Mouse (Mus musculus): ENCODE data around the gene Lrrc8d. TPM values are rescaled to one million over a fixed set of nuclear protein-coding genes. Genes with fewer than 3 reads are reported as not detected.

Lrrc8d gene
- polyA plus RNA-seq, 1 experiment from 2014 or later: 24.7 TPM

DNA sequence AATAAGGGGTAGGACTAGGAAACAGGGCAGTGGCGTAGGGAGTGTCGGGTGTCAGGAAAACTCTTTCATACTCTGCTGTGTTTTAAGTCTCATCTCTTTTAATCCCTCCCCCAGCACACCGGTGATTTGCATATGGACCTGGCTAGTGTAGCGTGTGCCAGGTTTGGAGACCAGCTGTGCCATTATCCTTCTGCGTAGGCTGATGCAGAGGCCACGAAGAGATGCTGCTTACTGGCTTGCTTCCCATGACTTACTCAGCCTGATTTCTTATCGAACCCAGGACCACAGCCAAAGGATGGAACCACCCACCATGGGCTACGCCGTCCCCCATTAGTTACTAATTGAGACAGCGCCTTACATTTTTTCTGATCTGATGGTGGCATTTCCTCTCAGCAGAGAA is 64.6 kb downstream of the Lrrc8d start:
- 92% methylated on average over 10 of the region's 10 CpGs for WGBS
- no peak overlapping the region for H3K27ac ChIP-seq (ENCODE audit: low read depth, low read length)
- no peaks in the 10 kb centered on the region for H3K9me3 ChIP-seq (ENCODE audit: control insufficient read depth, low read length)
- no peak overlapping the region for H3K4me2 ChIP-seq (replicated peaks; ENCODE audit: low read depth, low read length)
- H3K27me3 ChIP-seq (ENCODE audit: control insufficient read depth, insufficient read depth, low read length): no peaks in the 10 kb centered on the region
- ATAC-seq (ENCODE audit: low FRiP score): no peak
- no peak overlapping the region for H3K4me3 ChIP-seq (ENCODE audit: low read depth, low read length)
- DNase-seq (ENCODE audit: low spot score): no peak
- no peaks in the 10 kb centered on the region for H3K36me3 ChIP-seq (ENCODE audit: control insufficient read depth, insufficient read depth, low read length)
- H3K4me1 ChIP-seq (replicated peaks; ENCODE audit: control insufficient read depth, insufficient read depth, low read length): no peaks in the 10 kb centered on the region; the same call in 1 of the 2 replicates
- H3K9ac ChIP-seq (ENCODE audit: low read depth, low read length): no peak overlapping the region

DNA sequence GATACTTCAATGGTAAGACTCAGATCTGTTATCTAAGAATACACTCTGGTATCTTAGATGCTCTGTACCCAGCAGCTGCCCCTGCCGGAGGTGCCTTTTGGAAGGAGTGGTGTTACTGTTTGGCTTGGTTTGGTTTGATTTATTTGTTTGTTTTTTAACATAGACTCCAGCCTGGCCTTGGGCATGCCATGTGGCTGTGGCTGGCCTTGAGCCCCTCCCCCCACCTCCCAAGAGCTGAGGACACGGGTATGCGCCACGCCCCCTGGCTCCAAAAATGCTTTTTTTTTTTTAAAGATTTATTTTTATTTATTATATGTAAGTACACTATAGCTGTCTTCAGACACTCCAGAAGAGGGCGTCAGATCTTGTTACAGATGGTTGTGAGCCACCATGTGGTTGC is 65.6 kb downstream of the Lrrc8d start:
- H3K27ac ChIP-seq (ENCODE audit: low read depth, low read length): no peak overlapping the region
- H3K9me3 ChIP-seq (ENCODE audit: control insufficient read depth, low read length): no peaks in the 10 kb centered on the region
- H3K4me1 ChIP-seq (replicated peaks; ENCODE audit: control insufficient read depth, insufficient read depth, low read length): no peaks in the 10 kb centered on the region; the same call in 1 of the 2 replicates
- 89% methylated on average over 5 of the region's 5 CpGs for whole genome bisulfite sequencing
- no peak overlapping the region for H3K4me3 ChIP-seq (ENCODE audit: low read depth, low read length)
- H3K9ac ChIP-seq (ENCODE audit: low read depth, low read length): no peak overlapping the region
- DNase-seq (ENCODE audit: low spot score): no peak
- no peaks in the 10 kb centered on the region for H3K27me3 ChIP-seq (ENCODE audit: control insufficient read depth, insufficient read depth, low read length)
- no peak overlapping the region for H3K4me2 ChIP-seq (replicated peaks; ENCODE audit: low read depth, low read length)
- H3K36me3 ChIP-seq (ENCODE audit: control insufficient read depth, insufficient read depth, low read length): no peaks in the 10 kb centered on the region
- no peak for ATAC-seq (ENCODE audit: low FRiP score)

DNA sequence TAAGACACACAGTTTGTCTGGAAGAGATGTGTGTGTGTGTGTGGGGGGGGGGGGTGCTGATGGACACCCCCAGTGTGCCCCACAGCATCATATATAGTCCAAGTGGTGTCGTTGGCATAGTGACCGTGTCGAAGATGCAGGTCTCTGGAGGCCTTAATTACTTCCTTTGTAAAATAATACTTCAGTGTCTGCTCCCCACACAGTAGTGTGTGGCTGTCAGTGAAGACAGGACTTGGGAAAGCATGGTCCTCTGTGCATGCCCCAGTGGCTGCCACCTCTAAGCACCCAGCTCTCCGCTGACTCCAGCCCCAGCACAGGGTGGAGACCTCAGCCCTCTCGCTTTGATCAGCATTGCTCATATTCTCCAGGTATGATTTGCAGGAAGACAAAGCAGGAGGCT is 76.6 kb downstream of the Lrrc8d start:
- Histone ChIP-seq H3K4me1 (replicated peaks; ENCODE audit: control insufficient read depth, insufficient read depth, low read length) (peaks cover 6% of the 10 kb centered on the region; the same call in 1 of the 2 replicates), H3K4me3 (ENCODE audit: low read depth, low read length) (no peak overlapping the region), H3K36me3 (ENCODE audit: control insufficient read depth, insufficient read depth, low read length) (no peaks in the 10 kb centered on the region), H3K9me3 (ENCODE audit: control insufficient read depth, low read length) (no peaks in the 10 kb centered on the region), H3K27ac (ENCODE audit: low read depth, low read length) (no peak overlapping the region), H3K4me2 (replicated peaks; ENCODE audit: low read depth, low read length) (no peak overlapping the region), H3K27me3 (ENCODE audit: control insufficient read depth, insufficient read depth, low read length) (no peaks in the 10 kb centered on the region), H3K9ac (ENCODE audit: low read depth, low read length) (no peak overlapping the region)
- peak; percentile 56; the same call in 1 of the 2 replicates for ATAC-seq (ENCODE audit: low FRiP score)
- no peak for DNase-seq (ENCODE audit: low spot score)
- 55% methylated on average over 5 of the region's 5 CpGs for WGBS

DNA sequence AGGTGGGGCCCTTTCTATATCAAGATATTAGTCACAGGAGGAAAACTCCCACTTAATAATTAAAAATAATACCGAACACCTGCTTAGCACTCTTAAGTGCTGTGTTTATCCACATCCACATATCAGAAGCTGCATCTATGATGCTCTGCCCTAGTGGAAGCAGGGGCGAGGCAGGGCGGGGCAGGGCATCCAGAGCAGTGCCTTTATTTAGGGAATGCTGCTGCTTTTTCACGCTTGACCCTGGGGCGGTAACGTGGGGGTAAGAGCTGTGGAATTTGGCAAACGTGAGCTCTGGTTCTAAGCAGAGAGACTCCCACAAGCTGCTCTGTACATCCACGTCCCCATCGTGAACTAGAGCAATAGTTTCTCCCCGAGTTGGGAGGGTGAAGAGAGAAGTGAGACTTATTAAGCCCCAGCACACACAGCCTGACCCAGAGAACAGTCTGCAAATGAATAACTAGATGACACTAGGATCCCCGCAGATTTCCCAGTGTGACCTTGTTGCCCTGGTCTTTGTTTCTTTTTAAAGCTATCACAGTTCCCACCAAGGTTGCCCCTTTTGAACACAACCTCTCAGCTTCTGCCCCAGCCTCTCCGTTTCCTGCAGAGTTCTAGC is 77.3 kb downstream of the Lrrc8d start:
- H3K27me3 ChIP-seq (ENCODE audit: control insufficient read depth, insufficient read depth, low read length): no peaks in the 10 kb centered on the region
- H3K36me3 ChIP-seq (ENCODE audit: control insufficient read depth, insufficient read depth, low read length): no peaks in the 10 kb centered on the region
- H3K4me2 ChIP-seq (replicated peaks; ENCODE audit: low read depth, low read length): no peak overlapping the region
- ATAC-seq (ENCODE audit: low FRiP score) (no peak), DNase-seq (ENCODE audit: low spot score) (no peak)
- WGBS: 29% methylated on average over 12 of the region's 12 CpGs
- H3K4me3 ChIP-seq (ENCODE audit: low read depth, low read length): no peak overlapping the region
- H3K4me1 ChIP-seq (replicated peaks; ENCODE audit: control insufficient read depth, insufficient read depth, low read length): peaks cover 6% of the 10 kb centered on the region; the same call in 1 of the 2 replicates
- H3K27ac ChIP-seq (ENCODE audit: low read depth, low read length): no peak overlapping the region
- no peak overlapping the region for H3K9ac ChIP-seq (ENCODE audit: low read depth, low read length)
- H3K9me3 ChIP-seq (ENCODE audit: control insufficient read depth, low read length): no peaks in the 10 kb centered on the region

DNA sequence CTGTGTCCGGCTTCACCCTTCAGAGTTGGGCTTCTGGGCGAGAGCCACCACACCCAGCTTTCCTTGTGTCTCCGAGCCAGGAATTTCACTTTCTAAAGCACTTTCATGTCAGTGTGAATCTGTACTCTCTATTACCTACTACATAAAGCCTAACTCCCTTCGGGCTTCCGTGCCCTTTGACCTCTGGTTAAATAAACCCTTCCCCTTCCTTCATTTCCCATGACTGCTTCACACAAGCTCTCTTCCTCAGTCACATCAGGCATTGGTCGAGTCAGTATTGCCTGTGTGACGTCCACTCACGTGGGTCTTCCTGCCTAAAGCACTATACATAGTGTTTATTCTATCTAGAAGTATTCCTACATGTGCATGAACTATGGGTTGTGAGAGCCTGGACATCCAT is 77.9 kb downstream of the Lrrc8d start:
- Histone ChIP-seq H3K9ac (ENCODE audit: low read depth, low read length) (no peak overlapping the region), H3K9me3 (ENCODE audit: control insufficient read depth, low read length) (no peaks in the 10 kb centered on the region), H3K36me3 (ENCODE audit: control insufficient read depth, insufficient read depth, low read length) (no peaks in the 10 kb centered on the region), H3K4me3 (ENCODE audit: low read depth, low read length) (no peak overlapping the region), H3K27ac (ENCODE audit: low read depth, low read length) (no peak overlapping the region), H3K4me1 (replicated peaks; ENCODE audit: control insufficient read depth, insufficient read depth, low read length) (peaks cover 6% of the 10 kb centered on the region; the same call in 1 of the 2 replicates), H3K4me2 (replicated peaks; ENCODE audit: low read depth, low read length) (no peak overlapping the region), H3K27me3 (ENCODE audit: control insufficient read depth, insufficient read depth, low read length) (no peaks in the 10 kb centered on the region)
- ATAC-seq (ENCODE audit: low FRiP score): no peak
- WGBS: 24% methylated on average over 8 of the region's 8 CpGs
- no peak for DNase-seq (ENCODE audit: low spot score)

DNA sequence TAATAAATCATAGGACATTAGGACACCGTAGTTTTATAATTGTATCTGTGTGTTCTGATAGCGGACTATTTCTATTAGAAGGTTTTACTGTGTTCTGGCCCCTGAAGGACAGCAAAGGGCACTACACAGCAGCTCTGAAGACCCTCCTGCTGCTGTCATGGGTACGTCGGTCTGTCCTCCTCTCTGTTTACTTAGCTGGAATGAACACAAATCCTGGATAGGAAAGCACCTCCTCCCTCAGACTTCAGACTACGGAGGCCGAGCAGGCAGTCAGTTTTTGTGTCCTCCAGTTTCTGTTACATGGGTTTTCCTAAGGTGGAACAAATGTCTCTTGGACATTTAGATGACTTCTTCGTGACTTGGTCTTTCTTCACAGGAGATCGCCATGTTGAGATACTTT is 78.4 kb downstream of the Lrrc8d start:
- Histone ChIP-seq H3K4me2 (replicated peaks; ENCODE audit: low read depth, low read length) (no peak overlapping the region), H3K9me3 (ENCODE audit: control insufficient read depth, low read length) (no peaks in the 10 kb centered on the region), H3K27me3 (ENCODE audit: control insufficient read depth, insufficient read depth, low read length) (no peaks in the 10 kb centered on the region), H3K27ac (ENCODE audit: low read depth, low read length) (no peak overlapping the region), H3K9ac (ENCODE audit: low read depth, low read length) (no peak overlapping the region), H3K4me1 (replicated peaks; ENCODE audit: control insufficient read depth, insufficient read depth, low read length) (peaks cover 6% of the 10 kb centered on the region; the same call in 1 of the 2 replicates), H3K4me3 (ENCODE audit: low read depth, low read length) (no peak overlapping the region), H3K36me3 (ENCODE audit: control insufficient read depth, insufficient read depth, low read length) (no peaks in the 10 kb centered on the region)
- ATAC-seq (ENCODE audit: low FRiP score) (no peak), DNase-seq (ENCODE audit: low spot score) (no peak)
- WGBS: 73% methylated on average over 8 of the region's 8 CpGs

DNA sequence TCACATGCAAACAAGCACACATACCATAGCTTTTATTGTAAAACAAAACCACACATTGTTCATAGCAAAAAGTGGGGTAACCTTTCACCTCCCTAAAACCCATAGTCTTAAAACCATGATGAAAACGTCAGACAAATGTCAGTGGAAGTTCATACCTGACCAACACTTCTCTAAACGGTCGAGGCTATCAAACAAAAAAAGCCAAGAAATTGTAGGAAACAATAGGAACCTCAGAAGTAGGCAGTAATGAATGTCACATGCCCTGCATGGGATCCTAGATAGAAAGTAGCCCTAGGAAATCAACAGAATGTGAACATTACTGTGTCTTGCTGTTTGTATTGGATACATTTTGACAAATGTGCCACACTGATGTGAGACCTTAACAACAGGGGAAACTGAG is 79.0 kb downstream of the Lrrc8d start:
- no peak overlapping the region for H3K4me3 ChIP-seq (ENCODE audit: low read depth, low read length)
- H3K9me3 ChIP-seq (ENCODE audit: control insufficient read depth, low read length): no peaks in the 10 kb centered on the region
- no peak for DNase-seq (ENCODE audit: low spot score)
- no peaks in the 10 kb centered on the region for H3K36me3 ChIP-seq (ENCODE audit: control insufficient read depth, insufficient read depth, low read length)
- H3K27me3 ChIP-seq (ENCODE audit: control insufficient read depth, insufficient read depth, low read length): no peaks in the 10 kb centered on the region
- WGBS: 64% methylated on average over 3 of the region's 3 CpGs
- H3K4me1 ChIP-seq (replicated peaks; ENCODE audit: control insufficient read depth, insufficient read depth, low read length): peaks cover 6% of the 10 kb centered on the region; the same call in 1 of the 2 replicates
- no peak overlapping the region for H3K4me2 ChIP-seq (replicated peaks; ENCODE audit: low read depth, low read length)
- no peak overlapping the region for H3K27ac ChIP-seq (ENCODE audit: low read depth, low read length)
- ATAC-seq (ENCODE audit: low FRiP score): no peak
- no peak overlapping the region for H3K9ac ChIP-seq (ENCODE audit: low read depth, low read length)

DNA sequence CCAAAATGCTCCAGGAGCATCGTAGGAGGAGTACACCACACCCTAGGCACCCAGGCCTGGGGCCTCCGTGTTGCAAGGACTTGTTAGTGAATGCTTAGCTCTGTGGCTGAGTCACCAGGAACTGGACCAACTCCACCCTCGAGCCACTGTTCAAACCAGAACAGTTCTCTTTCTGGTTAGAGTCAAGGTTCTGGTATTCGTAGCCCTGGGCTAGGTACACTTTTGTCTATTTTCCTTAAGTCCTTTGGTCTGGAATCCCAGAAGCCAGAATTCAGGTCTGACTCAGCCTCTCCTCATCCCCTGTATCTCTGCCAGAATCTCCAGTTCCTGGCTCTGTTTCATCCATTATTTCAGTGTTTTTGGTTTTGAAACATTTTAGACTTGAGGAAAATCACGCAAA is 79.6 kb downstream of the Lrrc8d start:
- no peak for DNase-seq (ENCODE audit: low spot score)
- WGBS: 87% methylated on average over 5 of the region's 5 CpGs

DNA sequence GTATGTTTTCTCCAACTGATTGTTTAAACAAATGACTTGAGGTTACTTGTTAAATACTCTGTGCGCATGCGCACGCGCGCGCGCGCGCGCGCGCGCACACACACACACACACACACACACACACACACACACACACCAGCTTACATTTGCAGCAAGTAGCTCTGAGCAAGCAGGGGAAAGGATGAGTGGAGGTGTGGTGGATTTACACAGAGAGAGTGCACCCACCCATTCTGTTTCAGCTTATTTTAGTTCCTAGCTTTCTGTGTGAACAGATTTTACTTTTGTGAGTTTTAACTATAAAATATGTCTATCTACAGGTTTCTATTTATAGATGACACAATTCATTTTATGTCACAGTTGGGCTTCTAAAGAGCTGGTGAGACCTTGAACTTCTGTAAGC is 84.1 kb downstream of the Lrrc8d start:
- H3K27me3 ChIP-seq (ENCODE audit: control insufficient read depth, insufficient read depth, low read length): no peaks in the 10 kb centered on the region
- no peak overlapping the region for H3K9ac ChIP-seq (ENCODE audit: low read depth, low read length)
- WGBS: 95% methylated on average over 13 of the region's 13 CpGs
- no peak for ATAC-seq (ENCODE audit: low FRiP score)
- DNase-seq (ENCODE audit: low spot score): no peak
- H3K4me2 ChIP-seq (replicated peaks; ENCODE audit: low read depth, low read length): no peak overlapping the region
- H3K36me3 ChIP-seq (ENCODE audit: control insufficient read depth, insufficient read depth, low read length): no peaks in the 10 kb centered on the region
- no peak overlapping the region for H3K27ac ChIP-seq (ENCODE audit: low read depth, low read length)
- H3K4me1 ChIP-seq (replicated peaks; ENCODE audit: control insufficient read depth, insufficient read depth, low read length): no peaks in the 10 kb centered on the region
- no peak overlapping the region for H3K4me3 ChIP-seq (ENCODE audit: low read depth, low read length)
- no peaks in the 10 kb centered on the region for H3K9me3 ChIP-seq (ENCODE audit: control insufficient read depth, low read length)

More for the DNA sequence above, 79.6 kb downstream of the Lrrc8d start:
- H3K4me2 ChIP-seq (replicated peaks; ENCODE audit: low read depth, low read length): no peak overlapping the region
- 0 out of 2 replicates have a peak overlapping the region, but pooled peaks have one; percentile 17 for H3K27ac ChIP-seq (ENCODE audit: low read depth, low read length)
- no peaks in the 10 kb centered on the region for H3K27me3 ChIP-seq (ENCODE audit: control insufficient read depth, insufficient read depth, low read length)
- no peak overlapping the region for H3K9ac ChIP-seq (ENCODE audit: low read depth, low read length)
- H3K9me3 ChIP-seq (ENCODE audit: control insufficient read depth, low read length): no peaks in the 10 kb centered on the region
- H3K4me3 ChIP-seq (ENCODE audit: low read depth, low read length): no peak overlapping the region
- H3K36me3 ChIP-seq (ENCODE audit: control insufficient read depth, insufficient read depth, low read length): no peaks in the 10 kb centered on the region
- no peak for ATAC-seq (ENCODE audit: low FRiP score)
- peaks cover 6% of the 10 kb centered on the region; the same call in 1 of the 2 replicates for H3K4me1 ChIP-seq (replicated peaks; ENCODE audit: control insufficient read depth, insufficient read depth, low read length)

Measured in hindbrain, embryonic 11.5 days (tissue).